Mouse (Mus musculus): Measurements from ENCODE around the gene Nup93.
A peak's percentile ranks its signal among the peaks of the same experiment; 100 is the strongest.

- no peak for TF ChIP-seq MAX (IDR thresholded peaks at IDR 0.05)
- peak; percentile 56 for TF ChIP-seq CTCF (IDR thresholded peaks at IDR 0.05; ENCODE audit: control insufficient read depth, insufficient read depth, insufficient read length)
- TF ChIP-seq MYOD1 (IDR thresholded peaks at IDR 0.05; ENCODE audit: control insufficient read depth, insufficient read length, low read depth): no peak
- no peak for TF ChIP-seq MYOG (IDR thresholded peaks at IDR 0.05; ENCODE audit: control insufficient read depth, extremely low read depth, insufficient read length)
- TF ChIP-seq FOSL1 (IDR thresholded peaks at IDR 0.05; ENCODE audit: insufficient read depth, low read length, poor library complexity, severe bottlenecking): no peak
- TF ChIP-seq USF1 (IDR thresholded peaks at IDR 0.05; ENCODE audit: low read depth): no peak
- no peak for TF ChIP-seq CEBPB (IDR thresholded peaks at IDR 0.05; ENCODE audit: low read depth)
Measured at GRCm38 (mm10) chr8:94333345-94333744, 119.0 kb downstream of the Nup93 start.
